Mouse (Mus musculus): Measurements from ENCODE around the gene Nccrp1. TPM values are rescaled to one million over a fixed set of nuclear protein-coding genes. Genes with fewer than 3 reads are reported as not detected.
A peak's percentile ranks its signal among the peaks of the same experiment; 100 is the strongest.

Gene Nccrp1
- polyA plus RNA-seq, 1 experiment from 2014 or later, result not detected

- Histone ChIP-seq H3K4me2 (replicated peaks; ENCODE audit: low read depth, low read length) (no peak overlapping the region), H3K4me3 (ENCODE audit: low read length) (no peak overlapping the region), H3K4me1 (ENCODE audit: control insufficient read depth, insufficient read depth, low read length) (no peaks in the 10 kb centered on the region), H3K27ac (ENCODE audit: low read depth, low read length) (no peak overlapping the region), H3K27me3 (ENCODE audit: control insufficient read depth, insufficient read depth, low read length) (no peaks in the 10 kb centered on the region), H3K9me3 (ENCODE audit: control insufficient read depth, low read length) (no peaks in the 10 kb centered on the region), H3K36me3 (ENCODE audit: control insufficient read depth, insufficient read depth, low read length) (peaks cover 78% of the 10 kb centered on the region), H3K9ac (ENCODE audit: low read depth, low read length) (no peak overlapping the region)
- WGBS, result 92% methylated on average over 11 of the region's 11 CpGs
- ATAC-seq (ENCODE audit: low FRiP score, low TSS enrichment), result no peak
Measured at GRCm38 (mm10) chr7:28561967-28562366, 14.9 kb upstream of the Nccrp1 start.

DNA sequence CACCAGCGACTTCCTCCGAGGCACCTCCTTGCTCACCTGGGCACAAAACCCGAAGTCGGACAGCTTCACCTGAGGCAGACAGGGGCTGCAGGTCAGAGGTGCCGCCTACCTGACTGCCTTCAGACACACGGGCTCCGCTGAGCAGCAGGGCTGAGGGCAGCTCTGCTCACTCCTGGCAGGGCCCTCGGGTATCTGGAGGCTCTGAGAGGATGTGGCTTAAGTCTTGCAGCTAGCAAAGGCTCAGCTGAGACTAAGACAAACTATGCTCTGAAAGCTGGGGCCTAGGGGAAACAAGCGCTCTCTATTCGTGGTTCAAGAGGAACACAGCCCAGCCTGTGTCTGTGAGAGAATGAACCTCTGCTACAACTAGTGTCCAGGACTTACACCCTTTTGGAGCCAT, 13.8 kb upstream of the Nccrp1 start:
- Histone ChIP-seq H3K4me3 (ENCODE audit: low read length) (no peak overlapping the region), H3K27ac (ENCODE audit: low read depth, low read length) (no peak overlapping the region), H3K27me3 (ENCODE audit: control insufficient read depth, insufficient read depth, low read length) (no peaks in the 10 kb centered on the region), H3K9ac (ENCODE audit: low read depth, low read length) (no peak overlapping the region), H3K9me3 (ENCODE audit: control insufficient read depth, low read length) (no peaks in the 10 kb centered on the region), H3K4me2 (replicated peaks; ENCODE audit: low read depth, low read length) (no peak overlapping the region), H3K36me3 (ENCODE audit: control insufficient read depth, insufficient read depth, low read length) (peaks cover 67% of the 10 kb centered on the region), H3K4me1 (ENCODE audit: control insufficient read depth, insufficient read depth, low read length) (0 out of 2 replicates have a peak, but pooled peaks cover 3% of the 10 kb centered on the region)
- WGBS, result 92% methylated on average over 10 of the region's 10 CpGs
- ATAC-seq (ENCODE audit: low FRiP score, low TSS enrichment), result no peak

- Histone ChIP-seq H3K9ac (ENCODE audit: low read depth, low read length) (no peak overlapping the region), H3K27ac (ENCODE audit: low read depth, low read length) (no peak overlapping the region), H3K27me3 (ENCODE audit: control insufficient read depth, insufficient read depth, low read length) (no peaks in the 10 kb centered on the region), H3K36me3 (ENCODE audit: control insufficient read depth, insufficient read depth, low read length) (peaks cover 44% of the 10 kb centered on the region), H3K4me2 (replicated peaks; ENCODE audit: low read depth, low read length) (no peak overlapping the region), H3K9me3 (ENCODE audit: control insufficient read depth, low read length) (no peaks in the 10 kb centered on the region), H3K4me1 (ENCODE audit: control insufficient read depth, insufficient read depth, low read length) (0 out of 2 replicates have a peak, but pooled peaks cover 4% of the 10 kb centered on the region), H3K4me3 (ENCODE audit: low read length) (no peak overlapping the region)
- whole genome bisulfite sequencing, result 46% methylated on average over 4 of the region's 4 CpGs
- peak; percentile 29; the same call in 1 of the 2 replicates for ATAC-seq (ENCODE audit: low FRiP score, low TSS enrichment)
Measured at GRCm38 (mm10) chr7:28558486-28558885, 11.4 kb upstream of the Nccrp1 start.

DNA sequence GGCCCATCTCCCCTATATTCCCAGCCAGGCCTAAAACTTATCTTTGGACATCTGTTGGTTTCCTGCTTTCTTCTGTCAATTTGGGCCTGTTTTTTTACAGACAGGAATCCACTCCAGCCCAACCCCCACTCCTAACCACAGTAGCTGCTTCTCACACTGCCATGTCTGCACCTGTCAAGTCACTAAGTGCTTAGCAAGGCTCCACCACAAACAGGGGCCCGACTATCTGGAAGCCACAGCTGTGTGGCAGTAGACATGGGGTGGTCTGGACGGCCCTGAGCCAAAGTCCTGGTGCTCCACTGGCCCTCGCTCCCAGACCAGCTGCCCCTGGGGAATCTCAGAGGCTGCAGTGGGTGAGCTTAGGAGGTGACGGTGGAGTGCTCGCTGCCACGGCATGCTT, 10.7 kb upstream of the Nccrp1 start:
- Histone ChIP-seq H3K27ac (ENCODE audit: low read depth, low read length) (no peak overlapping the region), H3K36me3 (ENCODE audit: control insufficient read depth, insufficient read depth, low read length) (peaks cover 37% of the 10 kb centered on the region), H3K27me3 (ENCODE audit: control insufficient read depth, insufficient read depth, low read length) (no peaks in the 10 kb centered on the region), H3K9me3 (ENCODE audit: control insufficient read depth, low read length) (no peaks in the 10 kb centered on the region; the same call in 1 of the 2 replicates), H3K4me3 (ENCODE audit: low read length) (no peak overlapping the region), H3K9ac (ENCODE audit: low read depth, low read length) (no peak overlapping the region), H3K4me1 (ENCODE audit: control insufficient read depth, insufficient read depth, low read length) (0 out of 2 replicates have a peak, but pooled peaks cover 4% of the 10 kb centered on the region), H3K4me2 (replicated peaks; ENCODE audit: low read depth, low read length) (no peak overlapping the region)
- no peak for ATAC-seq (ENCODE audit: low FRiP score, low TSS enrichment)
- WGBS, result 73% methylated on average over 6 of the region's 6 CpGs

DNA sequence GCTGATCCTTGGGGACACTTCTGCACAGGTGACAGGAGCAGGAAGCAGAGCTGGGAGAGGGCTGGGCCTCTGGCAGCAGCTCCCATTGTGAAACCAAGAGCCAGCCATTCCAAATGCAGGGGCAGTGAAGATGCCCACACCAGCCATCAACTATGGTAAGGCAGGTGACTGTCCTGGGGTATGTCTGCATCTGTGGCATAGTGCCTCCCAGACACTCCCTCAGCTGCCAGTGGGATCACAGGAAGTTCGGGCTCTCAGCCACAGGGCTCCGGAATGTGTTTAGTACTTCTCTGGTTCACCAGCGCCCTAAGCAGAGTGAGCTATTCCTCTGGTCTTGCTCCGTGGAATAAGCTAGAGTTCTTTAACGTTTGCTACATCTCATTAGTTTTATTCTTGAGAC, 10.0 kb upstream of the Nccrp1 start:
- Histone ChIP-seq H3K4me1 (ENCODE audit: control insufficient read depth, insufficient read depth, low read length) (0 out of 2 replicates have a peak, but pooled peaks cover 4% of the 10 kb centered on the region), H3K27ac (ENCODE audit: low read depth, low read length) (no peak overlapping the region), H3K4me3 (ENCODE audit: low read length) (no peak overlapping the region), H3K27me3 (ENCODE audit: control insufficient read depth, insufficient read depth, low read length) (no peaks in the 10 kb centered on the region), H3K4me2 (replicated peaks; ENCODE audit: low read depth, low read length) (no peak overlapping the region), H3K9ac (ENCODE audit: low read depth, low read length) (no peak overlapping the region), H3K9me3 (ENCODE audit: control insufficient read depth, low read length) (no peaks in the 10 kb centered on the region; the same call in 1 of the 2 replicates), H3K36me3 (ENCODE audit: control insufficient read depth, insufficient read depth, low read length) (peaks cover 30% of the 10 kb centered on the region)
- 57% methylated on average over 5 of the region's 5 CpGs for WGBS
- no peak for ATAC-seq (ENCODE audit: low FRiP score, low TSS enrichment)

DNA sequence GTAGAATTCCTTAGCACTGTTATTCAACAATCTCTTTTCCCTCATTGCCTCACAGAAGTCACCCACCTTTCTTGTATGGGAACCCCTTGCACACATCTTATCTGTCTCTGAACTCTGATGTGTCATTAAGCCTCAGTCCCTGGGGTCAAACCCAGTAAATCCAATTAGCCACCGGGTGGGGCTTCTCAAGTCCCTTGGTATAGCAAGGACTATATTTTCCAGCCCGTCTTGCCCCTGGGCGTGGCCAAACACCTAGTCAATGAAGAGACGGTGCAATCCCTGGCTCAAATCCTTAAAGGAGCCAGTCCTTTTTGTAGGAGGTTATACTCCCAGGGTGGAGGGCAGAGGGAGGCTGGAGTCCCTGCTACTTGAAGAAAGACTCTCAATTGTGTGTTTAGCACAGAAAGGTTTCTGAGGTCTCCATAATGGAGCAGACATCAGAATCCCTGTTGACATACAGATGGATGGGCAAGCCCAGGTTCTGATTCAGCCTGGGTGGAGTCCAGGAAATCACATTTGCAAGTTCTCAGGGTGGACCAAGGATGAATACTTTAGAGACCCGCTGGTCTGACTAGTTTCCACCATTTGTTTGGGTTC, 9.0 kb upstream of the Nccrp1 start:
- WGBS, result 14% methylated on average over 5 of the region's 5 CpGs
- no peak overlapping the region for H3K27ac ChIP-seq (ENCODE audit: low read depth, low read length)
- no peak overlapping the region for H3K4me2 ChIP-seq (replicated peaks; ENCODE audit: low read depth, low read length)
- H3K9ac ChIP-seq (ENCODE audit: low read depth, low read length), result no peak overlapping the region
- peaks cover 26% of the 10 kb centered on the region for H3K36me3 ChIP-seq (ENCODE audit: control insufficient read depth, insufficient read depth, low read length)
- H3K4me1 ChIP-seq (ENCODE audit: control insufficient read depth, insufficient read depth, low read length), result 0 out of 2 replicates have a peak, but pooled peaks cover 4% of the 10 kb centered on the region
- no peak overlapping the region for H3K4me3 ChIP-seq (ENCODE audit: low read length)
- no peak for ATAC-seq (ENCODE audit: low FRiP score, low TSS enrichment)
- no peaks in the 10 kb centered on the region; the same call in 1 of the 2 replicates for H3K9me3 ChIP-seq (ENCODE audit: control insufficient read depth, low read length)
- no peaks in the 10 kb centered on the region for H3K27me3 ChIP-seq (ENCODE audit: control insufficient read depth, insufficient read depth, low read length)

DNA sequence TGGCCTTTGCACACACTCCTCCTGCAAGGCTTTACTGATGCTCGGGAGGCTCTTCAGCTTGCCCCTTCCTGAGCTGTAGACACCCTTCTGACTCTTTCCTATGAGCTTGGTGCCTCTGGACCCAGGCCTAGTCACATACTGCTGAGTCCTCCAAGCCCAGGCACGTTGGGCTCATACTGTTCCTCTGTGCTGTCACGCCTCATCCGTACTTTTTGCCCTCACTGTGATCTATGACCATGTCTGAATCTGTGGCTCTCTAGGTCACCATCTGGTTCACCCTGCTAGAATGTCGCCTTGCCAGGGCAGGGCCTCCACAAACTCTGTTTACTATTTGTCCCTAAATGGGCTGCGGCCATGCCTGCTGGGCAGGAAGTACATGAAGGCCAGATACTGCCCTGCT, 6.0 kb upstream of the Nccrp1 start:
- Histone ChIP-seq H3K9ac (ENCODE audit: low read depth, low read length) (no peak overlapping the region), H3K27me3 (ENCODE audit: control insufficient read depth, insufficient read depth, low read length) (no peaks in the 10 kb centered on the region), H3K4me2 (replicated peaks; ENCODE audit: low read depth, low read length) (no peak overlapping the region), H3K4me1 (ENCODE audit: control insufficient read depth, insufficient read depth, low read length) (0 out of 2 replicates have a peak, but pooled peaks cover 4% of the 10 kb centered on the region), H3K4me3 (ENCODE audit: low read length) (no peak overlapping the region), H3K9me3 (ENCODE audit: control insufficient read depth, low read length) (no peaks in the 10 kb centered on the region; the same call in 1 of the 2 replicates), H3K36me3 (ENCODE audit: control insufficient read depth, insufficient read depth, low read length) (peaks cover 4% of the 10 kb centered on the region; the same call in 1 of the 2 replicates), H3K27ac (ENCODE audit: low read depth, low read length) (no peak overlapping the region)
- 86% methylated on average over 6 of the region's 6 CpGs for WGBS
- ATAC-seq (ENCODE audit: low FRiP score, low TSS enrichment), result no peak

- Histone ChIP-seq H3K9ac (ENCODE audit: low read depth, low read length) (no peak overlapping the region), H3K36me3 (ENCODE audit: control insufficient read depth, insufficient read depth, low read length) (no peaks in the 10 kb centered on the region), H3K4me1 (ENCODE audit: control insufficient read depth, insufficient read depth, low read length) (peaks cover 16% of the 10 kb centered on the region), H3K27me3 (ENCODE audit: control insufficient read depth, insufficient read depth, low read length) (peaks cover 32% of the 10 kb centered on the region), H3K4me2 (replicated peaks; ENCODE audit: low read depth, low read length) (peak overlapping the region; percentile 47; the same call in 1 of the 2 replicates), H3K4me3 (ENCODE audit: low read length) (no peak overlapping the region), H3K27ac (ENCODE audit: low read depth, low read length) (no peak overlapping the region), H3K9me3 (ENCODE audit: control insufficient read depth, low read length) (no peaks in the 10 kb centered on the region)
- 76% methylated on average over 7 of the region's 7 CpGs for WGBS
- no peak for ATAC-seq (ENCODE audit: low FRiP score, low TSS enrichment)
Measured at GRCm38 (mm10) chr7:28547628-28548027, 574 bp upstream of the Nccrp1 start.

DNA sequence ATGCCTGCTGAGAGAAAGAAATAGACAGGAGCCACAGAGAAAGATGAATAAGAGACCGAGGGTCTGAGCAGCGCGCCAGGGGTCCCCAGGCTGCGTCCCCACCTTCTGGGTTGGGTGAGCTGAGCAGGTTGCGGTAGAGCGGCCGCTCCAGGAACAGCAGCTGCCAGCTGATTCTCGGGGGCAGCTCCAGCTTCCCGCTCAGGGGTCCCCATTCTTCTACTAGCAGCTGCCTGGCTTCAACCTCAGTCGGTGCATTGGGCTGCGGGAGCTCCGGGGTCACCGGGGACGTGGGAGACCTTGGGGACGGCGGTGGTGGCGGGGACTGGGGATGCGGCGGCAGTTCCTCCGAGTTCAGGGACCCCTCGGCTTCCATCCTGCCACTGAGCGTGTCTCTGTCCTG, 405 bp downstream of the Nccrp1 start:
- Histone ChIP-seq H3K27ac (ENCODE audit: low read depth, low read length) (no peak overlapping the region), H3K9me3 (ENCODE audit: control insufficient read depth, low read length) (no peaks in the 10 kb centered on the region), H3K36me3 (ENCODE audit: control insufficient read depth, insufficient read depth, low read length) (no peaks in the 10 kb centered on the region), H3K27me3 (ENCODE audit: control insufficient read depth, insufficient read depth, low read length) (peaks cover 32% of the 10 kb centered on the region), H3K4me2 (replicated peaks; ENCODE audit: low read depth, low read length) (peak overlapping the region; percentile 47), H3K9ac (ENCODE audit: low read depth, low read length) (0 out of 2 replicates have a peak overlapping the region, but pooled peaks have one; percentile 18), H3K4me3 (ENCODE audit: low read length) (peak overlapping the region; percentile 23), H3K4me1 (ENCODE audit: control insufficient read depth, insufficient read depth, low read length) (peaks cover 16% of the 10 kb centered on the region)
- ATAC-seq (ENCODE audit: low FRiP score, low TSS enrichment), result no peak
- whole genome bisulfite sequencing, result 2% methylated on average over 22 of the region's 22 CpGs

Data from kidney, embryonic 14.5 days (tissue).